Mouse (Mus musculus): ENCODE data around the gene Gpr153. TPM values are rescaled to one million over a fixed set of nuclear protein-coding genes. Genes with fewer than 3 reads are reported as not detected.

Gene Gpr153
- polyA plus RNA-seq, 1 experiment from 2014 or later = 0.59 TPM

- Histone ChIP-seq H3K27ac (ENCODE audit: low read length) (no peak overlapping the region), H3K9ac (ENCODE audit: low read depth, low read length) (no peak overlapping the region), H3K36me3 (ENCODE audit: control insufficient read depth, insufficient read depth) (peaks cover 54% of the 10 kb centered on the region), H3K4me3 (ENCODE audit: low read depth, low read length) (no peak overlapping the region), H3K4me1 (ENCODE audit: control insufficient read depth, low read depth, low read length) (peaks cover 1% of the 10 kb centered on the region; the same call in 1 of the 2 replicates), H3K4me2 (ENCODE audit: low read depth, low read length) (no peak overlapping the region), H3K9me3 (replicated peaks; ENCODE audit: control insufficient read depth, low read length) (no peaks in the 10 kb centered on the region), H3K27me3 (ENCODE audit: control insufficient read depth, insufficient read depth, low read depth, low read length) (peaks cover 18% of the 10 kb centered on the region)
- ATAC-seq (ENCODE audit: low read depth) = peak; percentile 32; the same call in 1 of the 2 replicates
- 37% methylated on average over 2 of the region's 2 CpGs for WGBS (ENCODE audit: insufficient replicate concordance)
Measured at GRCm38 (mm10) chr4:152332952-152333351, 58.9 kb downstream of the Gpr153 start.

- Histone ChIP-seq H3K36me3 (ENCODE audit: control insufficient read depth, insufficient read depth) (peaks cover 52% of the 10 kb centered on the region), H3K9me3 (replicated peaks; ENCODE audit: control insufficient read depth, low read length) (no peaks in the 10 kb centered on the region), H3K4me1 (ENCODE audit: control insufficient read depth, low read depth, low read length) (peaks cover under 1% of the 10 kb centered on the region; the same call in 1 of the 2 replicates), H3K27me3 (ENCODE audit: control insufficient read depth, insufficient read depth, low read depth, low read length) (peaks cover 24% of the 10 kb centered on the region), H3K27ac (ENCODE audit: low read length) (no peak overlapping the region), H3K4me2 (ENCODE audit: low read depth, low read length) (no peak overlapping the region), H3K4me3 (ENCODE audit: low read depth, low read length) (no peak overlapping the region), H3K9ac (ENCODE audit: low read depth, low read length) (no peak overlapping the region)
- WGBS (ENCODE audit: insufficient replicate concordance) = 81% methylated on average over 12 of the region's 12 CpGs
- ATAC-seq (ENCODE audit: low read depth) = no peak
Measured at GRCm38 (mm10) chr4:152333587-152333986, 59.6 kb downstream of the Gpr153 start.

Other genes with a start within 250 kb of the Gpr153 start
- gene Zbtb48, start 246.6 kb upstream of the Gpr153 start, polyA plus RNA-seq (2015; fragmentation: Nextera tagmentation; extraction: Ambion mirVana) = 8.0 and 11.1 TPM in 2 replicates
- 0.11 and 0.12 TPM in 2 replicates for gene Tas1r1, start 235.7 kb upstream of the Gpr153 start, polyA plus RNA-seq (2015; fragmentation: Nextera tagmentation; extraction: Ambion mirVana)
- 10.5 and 11.5 TPM in 2 replicates for gene Nol9, start 234.9 kb upstream of the Gpr153 start, polyA plus RNA-seq (2015; fragmentation: Nextera tagmentation; extraction: Ambion mirVana)
- gene Plekhg5, start 201.7 kb upstream of the Gpr153 start, polyA plus RNA-seq (2015; fragmentation: Nextera tagmentation; extraction: Ambion mirVana) = 4.8 and 5.1 TPM in 2 replicates
- 0.12 and 0.25 TPM in 2 replicates for gene Tnfrsf25, start 158.3 kb upstream of the Gpr153 start, polyA plus RNA-seq (2015; fragmentation: Nextera tagmentation; extraction: Ambion mirVana)
- 1.1 and 2.3 TPM in 2 replicates for gene Espn, start 121.9 kb upstream of the Gpr153 start, polyA plus RNA-seq (2015; fragmentation: Nextera tagmentation; extraction: Ambion mirVana)
- not detected in 2 replicates for gene Hes2, start 115.4 kb upstream of the Gpr153 start, polyA plus RNA-seq (2015; fragmentation: Nextera tagmentation; extraction: Ambion mirVana)
- 11.9 and 12.0 TPM in 2 replicates for gene Acot7, start 96.1 kb upstream of the Gpr153 start, polyA plus RNA-seq (2015; fragmentation: Nextera tagmentation; extraction: Ambion mirVana)
- gene Hes3, start 17.4 kb downstream of the Gpr153 start, polyA plus RNA-seq (2015; fragmentation: Nextera tagmentation; extraction: Ambion mirVana) = not detected in 2 replicates
- 5.9 and 6.5 TPM in 2 replicates for gene Icmt, start 23.0 kb downstream of the Gpr153 start, polyA plus RNA-seq (2015; fragmentation: Nextera tagmentation; extraction: Ambion mirVana)
- gene Rnf207, start 44.8 kb downstream of the Gpr153 start, polyA plus RNA-seq (2015; fragmentation: Nextera tagmentation; extraction: Ambion mirVana) = not detected in 2 replicates
- gene Rpl22, start 51.5 kb downstream of the Gpr153 start, polyA plus RNA-seq (2015; fragmentation: Nextera tagmentation; extraction: Ambion mirVana) = 161 and 209 TPM in 2 replicates
- gene Chd5, start 64.4 kb downstream of the Gpr153 start, polyA plus RNA-seq (2015; fragmentation: Nextera tagmentation; extraction: Ambion mirVana) = 0.04 TPM in 1 of 2 replicates, not detected in the other
- gene Nphp4, start 202.5 kb downstream of the Gpr153 start, polyA plus RNA-seq (2015; fragmentation: Nextera tagmentation; extraction: Ambion mirVana) = 0.15 and 0.18 TPM in 2 replicates
- 7.8 and 8.5 TPM in 2 replicates for gene Kcnab2, start 203.6 kb downstream of the Gpr153 start, polyA plus RNA-seq (2015; fragmentation: Nextera tagmentation; extraction: Ambion mirVana)

All from liver, embryonic 16.5 days (tissue).